Mouse (Mus musculus): Measurements from ENCODE around the gene Tenm2. TPM values are rescaled to one million over a fixed set of nuclear protein-coding genes. Genes with fewer than 3 reads are reported as not detected.

Tenm2 gene
- polyA plus RNA-seq, 1 experiment from 2014 or later = 1.9 TPM

- H3K27ac ChIP-seq (ENCODE audit: low read length) = no peak overlapping the region
- H3K4me2 ChIP-seq (ENCODE audit: low read depth, low read length) = no peak overlapping the region
- no peaks in the 10 kb centered on the region for H3K36me3 ChIP-seq (ENCODE audit: control insufficient read depth, insufficient read depth, low read length)
- H3K27me3 ChIP-seq (ENCODE audit: control insufficient read depth, insufficient read depth, low read length) = no peaks in the 10 kb centered on the region
- no peak overlapping the region for H3K9ac ChIP-seq (ENCODE audit: low read length)
- ATAC-seq (ENCODE audit: insufficient read depth, low FRiP score) = no peak
- H3K4me3 ChIP-seq (replicated peaks; ENCODE audit: low read length) = no peak overlapping the region
- 82% methylated on average over 16 of the region's 16 CpGs for WGBS
- H3K9me3 ChIP-seq (replicated peaks; ENCODE audit: control insufficient read depth, low read length) = no peaks in the 10 kb centered on the region
- H3K4me1 ChIP-seq (ENCODE audit: control insufficient read depth, insufficient read depth, low read length) = no peaks in the 10 kb centered on the region
These were observed 1096.2 kb downstream of the Tenm2 start for GRCm38 (mm10) chr11:36139521-36139920.

GRCm38 (mm10) chr11:36137840-36138239 lies 1097.9 kb downstream of the Tenm2 start:
- H3K4me1 ChIP-seq (ENCODE audit: control insufficient read depth, insufficient read depth, low read length) = no peaks in the 10 kb centered on the region
- H3K36me3 ChIP-seq (ENCODE audit: control insufficient read depth, insufficient read depth, low read length) = no peaks in the 10 kb centered on the region
- no peak overlapping the region for H3K4me3 ChIP-seq (replicated peaks; ENCODE audit: low read length)
- ATAC-seq (ENCODE audit: insufficient read depth, low FRiP score) = no peak
- WGBS = 75% methylated on average over 4 of the region's 4 CpGs
- no peaks in the 10 kb centered on the region for H3K9me3 ChIP-seq (replicated peaks; ENCODE audit: control insufficient read depth, low read length)
- no peak overlapping the region for H3K9ac ChIP-seq (ENCODE audit: low read length)
- H3K4me2 ChIP-seq (ENCODE audit: low read depth, low read length) = no peak overlapping the region
- H3K27me3 ChIP-seq (ENCODE audit: control insufficient read depth, insufficient read depth, low read length) = no peaks in the 10 kb centered on the region
- no peak overlapping the region for H3K27ac ChIP-seq (ENCODE audit: low read length)

GRCm38 (mm10) chr11:36137276-36137675 lies 1098.5 kb downstream of the Tenm2 start:
- no peak for ATAC-seq (ENCODE audit: insufficient read depth, low FRiP score)
- Histone ChIP-seq H3K4me3 (replicated peaks; ENCODE audit: low read length) (no peak overlapping the region), H3K4me1 (ENCODE audit: control insufficient read depth, insufficient read depth, low read length) (no peaks in the 10 kb centered on the region), H3K36me3 (ENCODE audit: control insufficient read depth, insufficient read depth, low read length) (no peaks in the 10 kb centered on the region), H3K27ac (ENCODE audit: low read length) (no peak overlapping the region), H3K9me3 (replicated peaks; ENCODE audit: control insufficient read depth, low read length) (no peaks in the 10 kb centered on the region), H3K27me3 (ENCODE audit: control insufficient read depth, insufficient read depth, low read length) (no peaks in the 10 kb centered on the region), H3K9ac (ENCODE audit: low read length) (no peak overlapping the region), H3K4me2 (ENCODE audit: low read depth, low read length) (no peak overlapping the region)
- WGBS = 83% methylated on average over 6 of the region's 6 CpGs

- no peak for ATAC-seq (ENCODE audit: insufficient read depth, low FRiP score)
- H3K4me3 ChIP-seq (replicated peaks; ENCODE audit: low read length) = no peak overlapping the region
- no peak overlapping the region for H3K9ac ChIP-seq (ENCODE audit: low read length)
- H3K9me3 ChIP-seq (replicated peaks; ENCODE audit: control insufficient read depth, low read length) = no peaks in the 10 kb centered on the region
- no peak overlapping the region for H3K27ac ChIP-seq (ENCODE audit: low read length)
- H3K27me3 ChIP-seq (ENCODE audit: control insufficient read depth, insufficient read depth, low read length) = no peaks in the 10 kb centered on the region
- H3K4me2 ChIP-seq (ENCODE audit: low read depth, low read length) = no peak overlapping the region
- WGBS = 63% methylated on average over 9 of the region's 9 CpGs
- H3K4me1 ChIP-seq (ENCODE audit: control insufficient read depth, insufficient read depth, low read length) = no peaks in the 10 kb centered on the region
- no peaks in the 10 kb centered on the region for H3K36me3 ChIP-seq (ENCODE audit: control insufficient read depth, insufficient read depth, low read length)
These were observed 1101.1 kb downstream of the Tenm2 start for GRCm38 (mm10) chr11:36134645-36135044.

- no peaks in the 10 kb centered on the region for H3K36me3 ChIP-seq (ENCODE audit: control insufficient read depth, insufficient read depth, low read length)
- no peak overlapping the region for H3K4me3 ChIP-seq (replicated peaks; ENCODE audit: low read length)
- no peaks in the 10 kb centered on the region for H3K9me3 ChIP-seq (replicated peaks; ENCODE audit: control insufficient read depth, low read length)
- no peak overlapping the region for H3K4me2 ChIP-seq (ENCODE audit: low read depth, low read length)
- no peak overlapping the region for H3K9ac ChIP-seq (ENCODE audit: low read length)
- ATAC-seq (ENCODE audit: insufficient read depth, low FRiP score) = no peak
- H3K27me3 ChIP-seq (ENCODE audit: control insufficient read depth, insufficient read depth, low read length) = no peaks in the 10 kb centered on the region
- H3K4me1 ChIP-seq (ENCODE audit: control insufficient read depth, insufficient read depth, low read length) = no peaks in the 10 kb centered on the region
- 76% methylated on average over 2 of the region's 2 CpGs for WGBS
- H3K27ac ChIP-seq (ENCODE audit: low read length) = no peak overlapping the region
These were observed 1112.5 kb downstream of the Tenm2 start for GRCm38 (mm10) chr11:36123275-36123674.

- WGBS = 55% methylated on average over 8 of the region's 8 CpGs
- no peak for ATAC-seq (ENCODE audit: insufficient read depth, low FRiP score)
- Histone ChIP-seq H3K9me3 (replicated peaks; ENCODE audit: control insufficient read depth, low read length) (no peaks in the 10 kb centered on the region), H3K27me3 (ENCODE audit: control insufficient read depth, insufficient read depth, low read length) (no peaks in the 10 kb centered on the region), H3K9ac (ENCODE audit: low read length) (no peak overlapping the region), H3K4me1 (ENCODE audit: control insufficient read depth, insufficient read depth, low read length) (no peaks in the 10 kb centered on the region), H3K4me3 (replicated peaks; ENCODE audit: low read length) (no peak overlapping the region), H3K36me3 (ENCODE audit: control insufficient read depth, insufficient read depth, low read length) (no peaks in the 10 kb centered on the region), H3K4me2 (ENCODE audit: low read depth, low read length) (no peak overlapping the region), H3K27ac (ENCODE audit: low read length) (no peak overlapping the region)
These were observed 1114.3 kb downstream of the Tenm2 start for GRCm38 (mm10) chr11:36121410-36121929.

GRCm38 (mm10) chr11:36120591-36121409 lies 1115.0 kb downstream of the Tenm2 start:
- Histone ChIP-seq H3K9ac (ENCODE audit: low read length) (no peak overlapping the region), H3K4me1 (ENCODE audit: control insufficient read depth, insufficient read depth, low read length) (no peaks in the 10 kb centered on the region), H3K36me3 (ENCODE audit: control insufficient read depth, insufficient read depth, low read length) (no peaks in the 10 kb centered on the region), H3K9me3 (replicated peaks; ENCODE audit: control insufficient read depth, low read length) (no peaks in the 10 kb centered on the region), H3K4me3 (replicated peaks; ENCODE audit: low read length) (no peak overlapping the region), H3K27me3 (ENCODE audit: control insufficient read depth, insufficient read depth, low read length) (no peaks in the 10 kb centered on the region), H3K4me2 (ENCODE audit: low read depth, low read length) (no peak overlapping the region), H3K27ac (ENCODE audit: low read length) (no peak overlapping the region)
- 64% methylated on average over 7 of the region's 7 CpGs for WGBS
- ATAC-seq (ENCODE audit: insufficient read depth, low FRiP score) = no peak

GRCm38 (mm10) chr11:36113326-36113725 lies 1122.4 kb downstream of the Tenm2 start:
- H3K4me1 ChIP-seq (ENCODE audit: control insufficient read depth, insufficient read depth, low read length) = no peaks in the 10 kb centered on the region
- no peak overlapping the region for H3K4me2 ChIP-seq (ENCODE audit: low read depth, low read length)
- H3K9me3 ChIP-seq (replicated peaks; ENCODE audit: control insufficient read depth, low read length) = no peaks in the 10 kb centered on the region
- H3K27ac ChIP-seq (ENCODE audit: low read length) = no peak overlapping the region
- H3K4me3 ChIP-seq (replicated peaks; ENCODE audit: low read length) = no peak overlapping the region
- no peak overlapping the region for H3K9ac ChIP-seq (ENCODE audit: low read length)
- WGBS = 79% methylated on average over 12 of the region's 12 CpGs
- no peak for ATAC-seq (ENCODE audit: insufficient read depth, low FRiP score)
- H3K27me3 ChIP-seq (ENCODE audit: control insufficient read depth, insufficient read depth, low read length) = no peaks in the 10 kb centered on the region
- no peaks in the 10 kb centered on the region for H3K36me3 ChIP-seq (ENCODE audit: control insufficient read depth, insufficient read depth, low read length)

- Histone ChIP-seq H3K4me2 (ENCODE audit: low read depth, low read length) (no peak overlapping the region), H3K27me3 (ENCODE audit: control insufficient read depth, insufficient read depth, low read length) (no peaks in the 10 kb centered on the region), H3K36me3 (ENCODE audit: control insufficient read depth, insufficient read depth, low read length) (no peaks in the 10 kb centered on the region), H3K4me1 (ENCODE audit: control insufficient read depth, insufficient read depth, low read length) (no peaks in the 10 kb centered on the region), H3K9ac (ENCODE audit: low read length) (no peak overlapping the region), H3K4me3 (replicated peaks; ENCODE audit: low read length) (no peak overlapping the region), H3K9me3 (replicated peaks; ENCODE audit: control insufficient read depth, low read length) (no peaks in the 10 kb centered on the region), H3K27ac (ENCODE audit: low read length) (no peak overlapping the region)
- WGBS = 19% methylated on average over 12 of the region's 12 CpGs
- no peak for ATAC-seq (ENCODE audit: insufficient read depth, low FRiP score)
These were observed 1126.6 kb downstream of the Tenm2 start for GRCm38 (mm10) chr11:36108970-36109731.
